Mouse (Mus musculus) heart, embryonic 16.5 days (tissue): Measurements from ENCODE around the gene Gm49776. TPM values are rescaled to one million over a fixed set of nuclear protein-coding genes. Genes with fewer than 3 reads are reported as not detected.
A peak's percentile ranks its signal among the peaks of the same experiment; 100 is the strongest.
"Not testable (repeated sequence)": the region's sequence is repeated elsewhere in the genome, so short reads cannot be mapped to it uniquely, and the experiment has no call there.

Experiments used
- ATAC-seq: fragments of 200-750 bp; cut with Nextera tagmentation; replicated peaks from 2 replicates; pipeline ENCODE4 v1.8.0; 2017; ENCODE audit warnings: moderate number of reproducible peaks; ENCODE audit not compliant: insufficient read depth, low FRiP score; ENCODE audit errors: extremely low read depth
- H3K27ac ChIP-seq: fragments of 300-500 bp; sonication (generic); 2 replicates; pipeline ENCODE4 v1.5.1; 2014; ENCODE audit warnings: mild to moderate bottlenecking, low read length, control low read depth, moderate library complexity
- H3K27me3 ChIP-seq: fragments of 300-500 bp; sonication (generic); 2 replicates; pipeline ENCODE4 v1.6.1; 2014; ENCODE audit warnings: low read length, mixed read lengths; ENCODE audit not compliant: control insufficient read depth, insufficient read depth
- H3K36me3 ChIP-seq: fragments of 300-500 bp; sonication (generic); 2 replicates; pipeline ENCODE4 v1.6.1; 2014; ENCODE audit not compliant: control insufficient read depth, insufficient read depth
- H3K4me1 ChIP-seq: fragments of 300-500 bp; sonication (generic); 2 replicates; pipeline ENCODE4 v1.6.1; 2014; ENCODE audit warnings: low read length, mixed read lengths; ENCODE audit not compliant: control insufficient read depth, insufficient read depth
- H3K4me2 ChIP-seq: fragments of 300-500 bp; sonication (generic); 2 replicates; pipeline ENCODE4 v1.6.1; 2014; ENCODE audit warnings: low read depth, mild to moderate bottlenecking, control low read depth, low read length
- H3K4me3 ChIP-seq: fragments of 300-500 bp; sonication (generic); 2 replicates; pipeline ENCODE4 v1.5.1; 2014; ENCODE audit warnings: mild to moderate bottlenecking, control low read depth, low read length
- H3K9ac ChIP-seq: fragments of 300-500 bp; sonication (generic); 2 replicates; pipeline ENCODE4 v1.6.1; 2014; ENCODE audit warnings: low read length, control low read depth
- H3K9me3 ChIP-seq: fragments of 300-500 bp; sonication (generic); replicated peaks from 2 replicates; pipeline ENCODE4 v1.6.1; 2016; ENCODE audit warnings: low read length; ENCODE audit not compliant: control insufficient read depth
- WGBS: fragments of 180-500 bp; shearing (Covaris S2); extraction: QIAGEN DNeasy Blood & Tissue Kit; methylation state at CpG from one replicate; pipeline ENCODE4 v1.1.7; 2014; 5-methylcytosine and 5-hydroxymethylcytosine counted together
- microRNA counts: library from miRNA; unstranded; fragments of <30 nt; microRNA quantifications from one replicate; lab custom pipeline; 2016
- microRNA-seq: library from miRNA; unstranded; fragments of <30 nt; microRNA quantifications from one replicate; pipeline ENCODE4, GENCODE M21; 2017
- polyA plus RNA-seq: library from polyadenylated mRNA; unstranded; fragments of >200 nt; fragmentation: Nextera tagmentation; extraction: Ambion mirVana; gene quantifications from 2 replicates; pipeline ENCODE4 v1.2.1, GENCODE M21; 2015

Gm49776 gene
- polyA plus RNA-seq, 1 experiment from 2014 or later = not detected

DNA sequence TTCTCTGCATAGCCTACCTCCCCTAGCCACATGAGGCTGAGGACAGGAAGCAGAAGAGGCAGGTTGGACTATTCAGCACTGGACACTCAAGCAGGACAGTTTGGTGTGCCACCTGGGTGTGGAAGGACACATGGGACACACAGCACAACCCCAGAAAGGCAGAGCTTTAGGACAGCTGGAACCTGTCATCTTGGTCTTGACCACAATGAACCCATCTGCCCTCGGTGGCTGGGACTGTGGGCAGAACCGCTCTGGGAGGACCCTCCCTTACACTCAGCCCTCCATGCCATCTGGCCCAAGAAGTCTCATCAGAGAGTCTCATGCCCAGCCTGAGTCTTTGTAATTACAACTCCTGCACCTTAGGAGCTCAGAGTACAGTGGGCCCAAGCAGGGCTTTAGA, 58.1 kb downstream of the Gm49776 start:
- H3K4me1 ChIP-seq = no peaks in the 10 kb centered on the region; the same call in 1 of the 2 replicates
- no peak overlapping the region for H3K9ac ChIP-seq
- H3K4me3 ChIP-seq = no peak overlapping the region
- H3K27ac ChIP-seq = no peak overlapping the region
- H3K36me3 ChIP-seq = no peaks in the 10 kb centered on the region
- no peaks in the 10 kb centered on the region for H3K9me3 ChIP-seq
- WGBS = 85% methylated on average over 2 of the region's 2 CpGs
- no peak for ATAC-seq
- no peaks in the 10 kb centered on the region; the same call in 1 of the 2 replicates for H3K27me3 ChIP-seq
- H3K4me2 ChIP-seq = no peak overlapping the region

DNA sequence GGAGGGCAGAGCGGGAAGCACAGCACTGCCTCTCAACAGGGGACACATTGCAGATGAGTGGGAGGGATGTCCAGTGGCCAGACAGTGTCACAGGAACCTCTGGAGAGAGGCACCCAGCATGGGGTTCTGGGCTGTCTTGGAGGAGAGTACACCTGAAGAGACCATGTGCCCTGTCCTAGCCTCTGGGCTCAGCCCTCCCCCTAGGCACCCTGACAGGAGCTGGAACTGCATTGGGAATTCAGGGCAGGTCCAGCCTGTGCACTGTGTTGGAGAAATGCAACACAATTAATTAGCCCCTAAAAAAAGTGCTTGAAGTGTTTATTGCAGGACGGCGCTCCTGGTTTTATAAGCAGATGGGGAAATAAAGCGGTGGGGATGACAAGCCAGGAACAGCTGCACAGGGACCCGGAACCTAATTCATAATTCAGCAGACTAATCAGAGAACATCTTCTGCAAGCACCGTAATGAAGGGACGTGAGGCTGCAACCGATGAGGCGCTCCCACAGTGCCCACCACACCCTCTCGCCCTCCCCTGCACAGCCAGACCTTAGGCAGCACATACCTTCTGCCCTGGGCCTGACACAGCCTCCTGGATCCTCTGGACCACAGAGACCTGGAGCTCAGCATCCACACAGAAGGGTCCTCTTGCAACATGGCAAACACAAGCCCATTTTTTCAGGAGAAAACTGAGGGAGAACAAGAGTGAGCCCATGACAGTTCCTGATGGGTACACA, 59.6 kb downstream of the Gm49776 start:
- Histone ChIP-seq H3K9ac (no peak overlapping the region), H3K9me3 (no peaks in the 10 kb centered on the region), H3K4me3 (no peak overlapping the region), H3K4me2 (no peak overlapping the region), H3K4me1 (no peaks in the 10 kb centered on the region; the same call in 1 of the 2 replicates), H3K27me3 (no peaks in the 10 kb centered on the region; the same call in 1 of the 2 replicates), H3K27ac (no peak overlapping the region), H3K36me3 (no peaks in the 10 kb centered on the region)
- no peak for ATAC-seq
- WGBS = 84% methylated on average over 10 of the region's 10 CpGs

DNA sequence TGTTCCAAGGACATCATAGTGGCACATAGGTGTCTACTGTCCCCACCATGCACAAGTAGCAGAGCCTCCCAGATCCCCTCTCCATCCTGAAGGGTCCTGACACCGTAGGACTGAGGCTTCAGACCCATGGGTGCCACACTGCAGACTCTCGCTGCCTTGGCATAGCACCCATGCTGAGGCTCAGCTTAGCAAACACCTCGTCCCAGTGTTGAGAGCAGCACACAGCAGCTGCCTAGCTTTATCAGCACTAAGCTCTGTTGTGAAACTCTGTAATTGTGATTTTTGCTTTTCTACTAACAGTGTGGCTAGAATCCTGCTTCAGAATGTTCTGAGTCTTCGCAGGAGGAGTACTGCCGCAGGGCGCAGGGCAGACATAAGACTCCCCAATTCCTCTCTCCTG, 60.2 kb downstream of the Gm49776 start:
- Histone ChIP-seq H3K27me3 (no peaks in the 10 kb centered on the region; the same call in 1 of the 2 replicates), H3K9ac (no peak overlapping the region), H3K4me2 (no peak overlapping the region), H3K27ac (no peak overlapping the region), H3K4me1 (no peaks in the 10 kb centered on the region; the same call in 1 of the 2 replicates), H3K9me3 (no peaks in the 10 kb centered on the region), H3K36me3 (no peaks in the 10 kb centered on the region), H3K4me3 (no peak overlapping the region)
- 73% methylated on average over 6 of the region's 6 CpGs for WGBS
- ATAC-seq = no peak

DNA sequence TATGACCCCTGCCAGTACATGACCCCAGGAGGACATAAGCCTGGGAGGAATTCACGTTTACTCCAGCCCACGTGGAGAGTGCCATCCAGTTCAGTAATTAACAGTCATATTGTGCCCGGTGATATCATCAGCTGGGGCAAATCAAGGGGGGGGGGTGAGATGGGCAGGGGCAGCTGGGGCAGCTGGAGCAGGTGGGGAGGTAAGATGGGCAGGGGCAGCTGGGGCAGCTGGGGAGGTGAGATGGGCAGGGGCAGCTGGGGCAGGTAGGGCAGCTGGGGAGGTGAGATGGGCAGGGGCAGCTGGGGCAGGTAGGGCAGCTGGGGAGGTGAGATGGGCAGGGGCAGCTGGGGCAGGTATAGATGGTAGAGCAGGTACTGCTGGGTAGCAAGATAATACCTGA, 62.6 kb downstream of the Gm49776 start:
- H3K4me1 ChIP-seq, H3K4me2 ChIP-seq, H3K9me3 ChIP-seq, H3K36me3 ChIP-seq, H3K27ac ChIP-seq, H3K27me3 ChIP-seq, ATAC-seq, H3K4me3 ChIP-seq, H3K9ac ChIP-seq: not testable (repeated sequence)
- 57% methylated on average over 3 of the region's 3 CpGs for WGBS

MicroRNAs encoded within 50 kb of the gene (microRNA counts, 519-probe panel; counts per million panel counts)
- microRNA mmu-miR-1306 (lab: Ali Mortazavi, UCI) = 2,253 counts per million, percentile 40 among the panel's probes with 10 or more counts

Small RNA genes lying within 50 kb of the gene (microRNA-seq; reads per million reads assigned to microRNA genes)
- gene Gm24572 (0.59 reads per million), gene Mir1306 (212 reads per million, percentile 62 among the genes with 10 or more reads in this experiment)

Other genes with a start within 250 kb of the Gm49776 start
- gene Dgcr6, start 205.5 kb downstream of the Gm49776 start, polyA plus RNA-seq = 67.4 and 67.8 TPM in 2 replicates
- 7.2 and 7.3 TPM in 2 replicates for gene Prodh, start 168.1 kb downstream of the Gm49776 start, polyA plus RNA-seq
- 0.16 and 0.85 TPM in 2 replicates for gene Rtn4r, start 130.7 kb downstream of the Gm49776 start, polyA plus RNA-seq
- gene Ccdc188, start 40.4 kb downstream of the Gm49776 start, polyA plus RNA-seq = 0.17 TPM in 1 of 2 replicates, not detected in the other
- 16.3 and 22.7 TPM in 2 replicates for gene Zdhhc8, start 23.2 kb downstream of the Gm49776 start, polyA plus RNA-seq
- 65.9 and 69.9 TPM in 2 replicates for gene Trmt2a, start 9.6 kb downstream of the Gm49776 start, polyA plus RNA-seq
- 295 and 343 TPM in 2 replicates for gene Ranbp1, start 9.6 kb downstream of the Gm49776 start, polyA plus RNA-seq
- gene Dgcr8, start 30.9 kb upstream of the Gm49776 start, polyA plus RNA-seq = 19.0 and 20.3 TPM in 2 replicates
- 72.9 and 74.6 TPM in 2 replicates for gene Tango2, start 89.8 kb upstream of the Gm49776 start, polyA plus RNA-seq
- gene Arvcf, start 89.9 kb upstream of the Gm49776 start, polyA plus RNA-seq = 33.1 and 39.5 TPM in 2 replicates
- 38.4 and 39.6 TPM in 2 replicates for gene Txnrd2, start 168.1 kb upstream of the Gm49776 start, polyA plus RNA-seq
- gene Comt, start 168.5 kb upstream of the Gm49776 start, polyA plus RNA-seq = 128 and 142 TPM in 2 replicates
- gene Gnb1l, start 240.4 kb upstream of the Gm49776 start, polyA plus RNA-seq = 12.7 TPM in 2 replicates
- 2.0 and 2.7 TPM in 2 replicates for gene Rtl10, start 240.6 kb upstream of the Gm49776 start, polyA plus RNA-seq